Mouse (Mus musculus): ENCODE data around the gene Sart1.
"Not testable (repeated sequence)": the region's sequence is repeated elsewhere in the genome, so short reads cannot be mapped to it uniquely, and the experiment has no call there.

The Sart1 gene

DNA sequence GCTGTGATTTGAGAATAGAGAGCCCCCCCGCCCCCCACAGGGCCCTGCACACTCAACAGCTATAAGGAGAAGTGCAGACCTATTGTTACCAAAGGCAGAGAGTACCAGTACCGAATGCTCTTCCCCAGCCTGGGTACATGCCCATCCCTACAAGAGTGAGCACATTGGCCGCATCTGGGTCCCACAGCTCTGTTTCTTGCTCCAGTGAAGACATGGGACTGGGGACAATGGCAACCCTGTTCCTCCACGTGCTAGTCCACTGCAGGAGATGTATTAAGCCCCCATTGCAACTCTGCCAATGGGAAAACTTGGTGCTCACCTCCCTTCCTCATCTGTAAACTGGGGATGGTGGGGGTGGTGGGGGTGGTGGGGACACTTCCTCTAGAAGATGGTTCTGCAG lies 25.3 kb upstream of the Sart1 start:
- no peak for DNase-seq

DNA sequence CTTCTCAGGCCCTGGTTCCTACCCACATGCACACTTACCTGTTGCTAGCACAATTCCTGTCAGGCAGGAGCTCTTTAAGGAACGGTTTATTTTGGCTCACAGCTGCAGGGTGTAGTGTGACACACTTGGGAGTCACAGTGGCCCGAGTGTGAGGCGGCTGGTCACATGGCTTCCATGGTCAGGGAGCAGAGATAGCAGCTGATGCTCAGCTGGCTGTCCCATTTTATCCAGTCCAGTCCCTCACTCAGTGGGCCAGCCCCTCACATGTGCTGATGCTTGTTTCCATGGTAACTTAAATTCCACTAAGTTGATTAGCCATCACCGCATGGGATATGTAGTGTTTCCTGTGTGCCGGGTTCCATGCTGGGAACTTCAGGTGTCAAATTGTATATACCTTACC lies 23.5 kb upstream of the Sart1 start:
- DNase-seq, result no peak

DNA sequence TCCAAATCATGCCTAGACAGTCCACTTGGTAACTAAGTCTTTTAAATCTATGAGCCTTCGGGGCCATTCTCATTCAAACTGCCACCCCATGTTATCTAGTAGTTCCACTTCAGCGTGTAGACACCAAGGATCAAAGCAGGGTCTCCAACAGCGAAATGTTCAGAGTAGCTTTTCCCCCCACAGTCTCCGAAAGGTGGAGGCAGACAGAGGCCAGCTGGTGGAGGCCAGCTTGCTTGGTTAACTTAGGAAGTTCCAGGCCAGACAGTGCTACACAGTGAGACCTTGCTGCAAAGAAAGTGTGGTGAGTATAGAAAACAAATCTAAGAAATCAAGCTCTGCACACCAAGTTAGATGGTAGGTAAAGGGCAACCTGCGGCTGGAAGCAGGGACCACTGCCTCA lies 22.1 kb upstream of the Sart1 start:
- DNase-seq, result no peak

DNA sequence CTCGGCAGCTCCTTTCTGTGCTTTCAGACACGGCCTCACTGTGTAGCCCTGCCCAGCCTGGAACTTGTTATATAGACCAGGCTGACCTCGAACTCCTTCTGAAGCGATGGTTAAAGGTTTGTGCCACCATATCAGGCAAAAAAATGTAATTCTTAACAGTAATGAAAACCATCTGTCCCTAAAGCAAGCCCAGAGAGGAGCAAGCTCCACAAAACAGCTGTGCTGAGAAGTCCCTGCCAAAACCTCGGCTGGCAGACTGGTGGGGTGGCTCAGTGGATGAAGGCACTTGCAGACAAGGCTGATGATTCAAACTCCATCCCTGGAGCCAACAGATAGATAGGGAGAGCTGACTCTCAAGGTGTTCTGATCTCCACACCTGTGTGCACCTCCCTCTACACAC lies 20.6 kb upstream of the Sart1 start:
- DNase-seq, result no peak

DNA sequence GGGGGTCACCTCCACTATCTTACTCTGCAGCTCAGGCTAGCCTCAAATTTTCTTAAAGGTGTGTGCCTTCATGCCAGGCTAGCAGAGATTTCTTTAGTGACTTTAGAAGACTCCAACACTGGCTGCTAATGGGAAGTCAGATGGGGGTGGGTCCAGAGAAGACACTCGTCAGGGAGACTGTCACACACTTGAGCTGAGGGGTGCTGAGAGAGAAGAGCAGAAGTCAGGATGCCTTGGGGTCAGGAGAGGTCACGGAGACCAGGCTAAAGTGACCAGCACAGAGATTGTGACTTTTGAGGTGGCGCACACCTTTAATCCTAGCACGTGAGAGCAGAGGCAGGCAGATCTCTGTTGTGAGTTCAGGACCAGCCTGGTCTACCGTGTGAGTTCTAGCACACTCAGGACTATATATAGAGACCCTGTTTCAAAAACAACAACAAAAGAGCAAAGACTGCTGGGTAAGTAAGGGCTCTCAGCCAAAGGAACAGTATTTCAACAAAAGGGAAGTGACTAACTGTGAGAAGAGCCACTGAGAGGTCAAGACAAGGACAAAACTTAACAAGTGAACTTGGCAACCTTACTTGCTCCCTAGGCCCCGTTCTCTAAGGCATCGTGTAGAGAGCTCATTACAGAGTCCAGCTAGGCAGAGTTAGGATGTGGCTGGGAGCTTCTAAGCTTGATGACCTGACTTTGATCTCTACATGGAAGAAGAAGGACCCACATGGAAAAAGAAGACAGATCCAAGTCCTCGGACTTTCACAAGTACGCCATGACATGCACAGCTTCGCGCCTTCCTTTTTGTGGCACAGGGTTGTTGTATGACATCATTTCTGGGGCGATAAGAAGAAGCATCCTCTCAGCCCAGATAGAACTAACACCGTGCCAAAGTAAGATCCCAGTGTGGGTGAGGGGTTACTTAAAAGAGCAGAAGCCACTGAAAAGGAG lies 19.8 kb upstream of the Sart1 start:
- no peak for DNase-seq

DNA sequence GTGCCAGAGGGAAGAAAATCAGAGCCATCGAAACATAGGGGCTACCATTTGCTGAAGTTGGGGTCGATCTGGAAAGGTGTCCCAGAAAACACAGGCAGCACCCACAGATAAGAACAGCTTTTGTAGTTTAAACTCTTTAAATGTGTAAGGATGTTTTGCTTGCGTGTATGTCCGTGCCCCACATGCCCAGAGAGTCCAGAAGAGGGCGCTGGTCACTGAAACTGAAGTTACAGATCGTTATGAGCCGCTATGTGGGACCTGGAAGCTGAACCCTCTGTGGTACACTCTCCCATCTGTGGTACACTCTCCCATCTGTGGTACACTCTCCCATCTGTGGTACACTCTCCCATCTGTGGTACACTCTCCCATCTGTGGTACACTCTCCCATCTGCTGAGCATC lies 18.6 kb upstream of the Sart1 start:
- DNase-seq, result peak; percentile 82

DNA sequence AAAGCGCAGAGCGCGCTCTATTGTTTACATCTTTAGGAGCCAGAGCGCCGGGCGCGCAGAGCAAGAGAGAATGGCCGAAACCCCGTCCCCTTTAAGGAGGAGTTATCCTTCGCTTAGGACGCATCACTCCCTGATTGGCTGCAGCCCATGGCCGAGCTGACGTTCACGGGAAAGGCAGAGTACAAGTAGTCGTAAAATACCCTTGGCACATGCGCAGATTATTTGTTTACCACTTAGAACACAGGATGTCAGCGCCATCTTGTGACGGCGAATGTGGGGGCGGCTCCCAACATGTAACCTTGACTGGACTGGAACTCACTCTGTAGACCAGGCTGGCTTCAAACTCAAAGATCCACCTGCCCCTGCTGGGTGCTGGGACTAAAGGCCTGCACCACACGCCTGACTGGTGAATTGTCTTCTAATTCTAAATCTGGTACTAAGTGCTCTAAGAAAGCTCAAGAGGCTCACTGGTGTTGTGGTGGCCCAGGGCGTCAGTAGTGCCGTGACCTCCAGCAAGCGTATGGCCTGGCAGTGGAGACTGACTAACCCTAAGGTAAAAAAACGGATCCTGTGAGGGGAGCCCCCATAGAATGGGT lies 18.1 kb upstream of the Sart1 start:
- DNase-seq, result peak; percentile 81

DNA sequence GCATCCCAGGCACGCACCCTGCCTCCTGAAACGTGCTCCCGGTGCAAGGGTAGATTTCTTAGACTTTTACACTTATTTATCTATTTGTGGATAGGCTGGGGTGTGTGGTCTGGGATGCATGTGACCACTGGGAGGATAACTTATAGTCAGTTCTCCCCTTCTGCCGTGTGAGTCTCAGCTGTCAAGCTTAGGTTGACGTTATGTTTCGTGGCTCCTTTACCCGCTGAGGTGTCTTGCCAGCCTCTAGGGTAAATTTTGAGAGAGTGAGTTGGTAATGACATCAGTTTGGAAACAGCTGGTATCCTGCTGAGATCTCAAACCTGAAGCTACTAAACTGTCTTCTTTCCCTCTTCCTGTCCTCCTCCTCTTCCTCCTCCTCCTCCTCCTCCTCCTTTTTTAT lies 17.4 kb upstream of the Sart1 start:
- peak; percentile 32 for DNase-seq

DNA sequence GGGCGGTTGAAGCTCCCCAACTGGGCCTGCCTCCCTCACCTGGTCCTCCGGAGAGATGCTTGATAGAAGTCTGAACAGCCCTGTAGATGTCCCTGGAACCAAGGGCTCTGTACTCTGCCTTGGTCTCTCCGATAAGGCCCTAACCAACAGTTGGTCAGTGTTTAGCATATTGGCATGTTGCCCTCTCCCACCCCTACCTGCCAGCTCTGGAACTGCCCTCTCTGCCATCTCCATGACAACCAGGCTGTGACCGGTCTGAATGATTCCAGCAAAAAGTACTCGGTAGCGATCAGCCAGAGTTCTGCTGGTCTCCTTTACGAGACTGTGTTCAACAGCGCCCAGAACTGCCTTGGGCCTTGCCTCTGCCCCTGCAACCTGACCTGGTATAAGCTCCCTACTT lies 13.8 kb upstream of the Sart1 start, which contains the start of gene Tsga10ip:
Tsga10ip (minus strand) TSS at position 234 of the 400 bp plus-strand sequence.
- DNase-seq, result no peak

DNA sequence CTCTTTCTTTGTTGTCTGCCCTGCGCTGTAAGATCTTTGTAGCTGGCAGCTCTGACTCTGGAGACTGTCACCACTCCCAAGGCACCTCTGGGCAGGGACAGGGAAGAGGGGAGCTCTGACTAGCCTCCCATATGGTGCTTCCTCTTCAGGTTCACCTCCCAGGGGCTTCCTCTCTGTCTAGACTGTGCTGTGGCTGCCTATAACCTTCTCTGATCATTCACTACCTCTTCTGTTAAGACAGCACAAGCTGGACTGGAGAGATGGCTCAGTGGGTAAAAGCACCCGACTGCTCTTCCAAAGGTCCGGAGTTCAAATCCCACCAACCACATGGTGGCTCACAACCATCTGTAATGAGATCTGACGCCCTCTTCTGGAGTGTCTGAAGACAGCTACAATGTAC lies 12.6 kb upstream of the Sart1 start:
- not testable (repeated sequence) for DNase-seq

DNA sequence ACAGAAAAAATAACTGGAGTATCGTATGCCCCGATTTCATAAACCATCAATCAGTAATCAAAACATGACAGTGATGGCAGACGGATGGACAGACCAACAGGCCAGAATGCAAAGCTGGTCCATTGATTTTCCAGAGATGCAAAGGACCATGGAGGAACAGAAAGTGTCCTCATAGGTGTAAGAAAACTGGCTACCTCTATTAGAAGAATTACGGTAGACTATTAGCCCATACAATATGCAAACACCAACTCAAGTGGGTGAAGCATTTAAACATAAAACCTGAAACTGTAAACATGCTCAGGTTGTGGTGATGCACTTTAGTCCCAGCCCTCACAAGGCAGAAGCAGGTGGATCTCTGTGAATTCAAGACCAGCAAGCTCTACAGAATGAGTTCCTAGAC lies 6.9 kb upstream of the Sart1 start:
- DNase-seq, result no peak

DNA sequence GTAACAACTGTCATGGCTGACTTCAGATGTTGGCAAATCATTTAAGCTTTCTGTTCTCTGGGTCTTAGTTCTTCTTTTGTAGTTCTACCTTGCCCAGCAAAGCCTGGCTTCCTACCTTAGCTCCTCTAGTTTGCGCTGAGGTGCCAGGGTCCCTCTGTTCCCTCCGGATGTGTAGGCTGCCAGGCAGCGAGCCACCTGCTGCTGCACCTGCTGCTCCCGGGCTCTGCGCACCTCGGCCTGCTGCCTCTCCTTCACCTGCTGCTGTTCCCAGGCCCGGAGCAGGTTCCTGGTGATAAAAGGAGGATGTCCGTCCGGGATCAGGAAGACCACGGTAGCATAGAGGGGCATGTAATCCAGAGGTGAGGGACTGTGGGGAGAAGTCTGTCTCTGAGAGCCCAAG lies 5.7 kb upstream of the Sart1 start:
- DNase-seq, result no peak

DNA sequence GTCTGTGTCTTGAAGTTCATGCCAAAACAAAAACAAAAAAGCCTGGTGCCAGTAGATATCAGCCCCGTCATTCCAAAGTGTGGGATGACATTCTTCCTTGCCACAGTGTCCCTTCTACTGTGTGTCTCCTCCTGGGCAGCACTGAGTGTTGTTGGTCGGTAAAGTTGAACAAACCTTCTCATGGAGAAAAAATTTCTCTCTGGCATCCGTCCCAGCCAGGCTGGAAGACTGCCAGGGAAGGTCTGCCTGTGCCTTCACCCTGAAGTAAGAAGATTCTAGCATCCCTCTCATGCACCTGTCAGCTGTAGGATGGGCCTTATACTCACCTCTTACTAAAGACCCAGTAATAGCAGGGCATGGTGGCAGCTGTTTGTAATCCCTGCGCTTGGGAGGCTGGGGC lies 4.4 kb upstream of the Sart1 start:
- DNase-seq, result peak; percentile 56

DNA sequence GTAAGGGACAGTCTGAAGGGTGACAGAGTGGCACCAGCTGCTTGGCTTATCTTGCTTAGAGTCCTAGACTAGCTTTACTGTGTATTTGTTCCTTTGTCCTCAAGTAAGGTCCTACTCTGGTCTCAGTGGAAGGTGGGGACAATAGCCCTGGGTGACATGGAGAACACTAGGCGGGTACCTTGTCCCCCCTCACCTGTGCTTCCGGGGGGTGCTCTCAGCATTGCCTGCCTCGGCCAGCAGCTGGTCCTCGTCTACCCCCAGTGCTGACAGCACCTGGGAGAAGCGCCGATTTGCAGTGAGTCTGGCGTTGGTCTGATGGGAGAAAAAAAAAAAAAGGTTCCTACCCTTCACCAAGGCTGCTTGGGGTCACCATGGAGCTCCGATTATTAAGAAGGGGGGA lies 1.9 kb upstream of the Sart1 start:
- DNase-seq, result no peak

DNA sequence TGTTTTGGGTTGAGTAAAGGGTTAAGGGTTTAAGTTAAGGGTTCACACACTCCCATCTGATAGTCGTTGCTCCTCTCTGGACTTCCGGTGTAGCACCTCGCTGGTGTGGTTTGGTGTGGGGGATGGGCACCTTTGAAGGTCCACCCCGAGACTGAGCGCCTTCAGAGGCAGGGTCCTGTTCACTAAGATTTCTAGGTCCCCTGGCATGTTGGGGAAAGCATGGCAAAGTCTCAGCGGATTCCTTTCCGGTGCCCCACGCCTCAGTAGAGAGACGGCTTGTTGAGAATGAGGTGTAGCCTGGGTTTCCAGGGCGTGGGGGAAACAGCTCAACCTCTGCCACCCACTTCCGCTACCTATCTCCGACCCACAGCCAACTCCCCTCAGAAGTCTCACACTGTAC lies 1.1 kb upstream of the Sart1 start:
- no peak for DNase-seq

DNA sequence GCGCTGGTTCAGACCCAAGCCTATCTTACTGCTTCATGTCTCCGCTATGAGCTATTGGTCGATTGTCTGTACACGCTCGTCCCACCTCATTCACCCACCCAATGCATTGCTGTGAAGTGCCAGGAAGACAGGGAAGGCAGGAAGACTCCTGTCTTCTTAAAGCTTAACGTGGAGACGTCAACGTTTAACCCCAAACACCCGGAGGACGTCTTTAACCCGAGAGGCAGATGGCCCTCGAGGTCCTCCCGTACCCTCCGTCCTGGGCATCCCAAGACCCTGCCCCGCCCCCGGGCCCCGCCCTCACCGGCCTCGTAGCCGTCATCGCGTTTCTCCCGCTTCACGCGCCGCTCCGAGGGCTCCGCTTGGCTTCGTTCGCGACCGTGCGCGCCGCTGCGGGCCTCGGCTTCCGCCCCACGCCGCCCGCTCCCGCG lies 477 bp downstream of the Sart1 start:
- no peak for DNase-seq

DNA sequence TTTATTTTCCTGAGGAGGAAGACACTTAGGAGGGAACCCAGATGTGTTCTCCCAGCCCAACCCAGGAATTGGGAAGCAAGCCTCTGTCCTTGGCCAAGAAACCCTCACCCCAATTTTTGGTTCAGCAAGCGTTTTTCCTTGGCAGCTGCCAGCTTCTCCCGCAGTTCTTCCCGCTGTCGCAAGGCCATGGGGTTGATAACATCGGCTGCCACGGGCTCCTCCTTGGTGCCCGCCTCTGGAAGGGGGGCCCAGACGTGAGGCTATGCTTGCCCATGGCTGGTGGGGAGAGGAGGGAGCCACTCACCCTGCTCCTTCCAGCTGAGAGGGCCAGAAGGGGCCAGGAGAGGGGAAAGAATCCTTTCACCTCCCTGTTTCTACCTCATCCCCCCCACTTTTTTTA lies 3.8 kb downstream of the Sart1 start:
- no peak for DNase-seq

DNA sequence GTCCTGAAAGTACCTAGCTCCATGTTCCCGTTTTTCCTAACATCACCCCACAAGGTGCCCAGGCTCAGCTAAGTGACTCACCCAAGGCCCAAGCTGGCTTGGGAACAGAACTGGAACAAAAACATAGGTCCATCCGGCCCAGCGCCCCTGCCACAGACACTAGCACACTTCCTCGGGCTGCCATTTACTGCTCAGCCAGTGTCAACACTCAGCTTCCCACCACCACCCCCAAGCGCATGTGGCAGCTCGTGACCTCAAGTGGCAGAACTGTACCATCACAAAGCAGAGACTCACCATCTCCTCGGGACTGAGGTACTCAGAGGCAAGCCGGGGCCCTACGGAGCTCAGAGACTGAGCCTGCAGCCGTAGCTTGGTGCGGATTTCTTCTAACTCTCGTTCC lies 5.2 kb downstream of the Sart1 start:
- no peak for DNase-seq

DNA sequence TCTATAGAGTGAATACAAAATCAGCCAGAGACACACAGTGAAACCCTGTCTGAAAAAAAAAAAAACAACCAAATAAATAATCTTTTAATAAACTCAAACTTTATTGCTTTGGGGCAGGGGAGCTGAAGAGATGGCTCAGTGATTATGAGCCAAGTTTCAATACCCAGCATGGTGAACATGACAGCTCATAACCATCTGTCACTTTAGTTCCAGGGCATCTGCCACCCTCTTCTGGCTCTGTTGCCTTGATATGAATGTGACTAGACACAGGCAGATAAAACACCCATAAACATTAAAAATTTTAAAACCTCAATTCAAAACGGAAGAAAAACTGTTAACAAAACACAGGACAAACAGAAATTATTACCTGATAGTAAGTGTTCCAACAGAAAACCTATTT lies 11.1 kb downstream of the Sart1 start:
- no peak for DNase-seq

DNA sequence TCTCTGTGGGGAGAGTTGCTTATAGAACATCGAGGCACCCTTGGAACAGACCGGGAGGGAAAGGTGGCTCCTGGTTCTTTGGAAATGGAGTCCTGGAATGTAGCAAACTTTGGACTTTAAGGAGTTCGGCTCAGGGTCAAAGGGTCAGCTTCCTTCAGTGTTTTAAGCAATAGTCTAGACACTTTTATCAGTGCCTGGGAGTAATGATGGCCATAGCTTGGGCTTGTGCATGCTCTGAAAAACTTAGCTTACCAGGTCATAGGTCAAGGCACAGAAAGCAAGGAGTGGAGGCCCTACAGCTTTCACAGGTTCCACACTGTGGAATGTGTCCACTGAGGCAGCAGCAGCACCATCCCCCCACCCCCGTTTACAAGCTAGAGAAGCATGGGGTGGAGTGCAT lies 13.8 kb downstream of the Sart1 start:
- no peak for DNase-seq

DNA sequence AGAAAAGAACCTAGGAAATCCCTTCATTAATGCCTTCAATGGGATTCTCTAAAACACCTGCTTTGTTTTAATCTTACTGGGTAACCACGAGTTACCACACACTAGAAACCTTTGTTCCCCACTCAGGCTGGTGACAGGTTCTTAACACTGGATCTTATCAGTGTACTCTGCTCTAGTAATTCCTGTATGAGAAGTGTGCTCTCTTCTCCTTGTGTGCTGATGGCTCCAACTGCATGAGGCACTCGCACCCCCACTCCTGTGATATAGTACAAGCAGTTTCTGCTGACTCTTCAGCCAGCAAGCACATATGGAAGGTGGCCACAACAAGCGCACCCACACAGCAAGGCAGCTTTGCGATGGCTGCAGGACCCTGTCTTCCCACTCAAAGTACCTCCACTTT lies 14.3 kb downstream of the Sart1 start:
- no peak for DNase-seq

DNA sequence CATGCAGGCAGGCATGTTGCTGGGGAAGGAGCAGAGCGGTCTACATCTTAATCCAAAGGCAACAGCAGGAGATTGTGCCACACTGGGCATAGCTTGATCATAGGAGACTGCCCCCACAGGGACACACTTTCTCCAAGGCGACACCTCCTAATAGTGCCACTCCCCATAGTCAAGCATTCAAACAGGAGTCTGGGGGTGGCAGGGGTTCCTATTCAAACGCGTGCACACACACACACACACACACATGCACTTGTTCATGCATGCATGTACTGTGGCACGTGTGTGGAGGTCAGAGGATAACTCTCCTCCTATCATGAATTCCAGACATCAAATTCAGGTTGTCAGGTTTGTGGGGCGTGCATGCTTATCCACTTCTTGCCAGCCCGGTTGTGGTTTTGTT lies 15.8 kb downstream of the Sart1 start:
- DNase-seq, result no peak

DNA sequence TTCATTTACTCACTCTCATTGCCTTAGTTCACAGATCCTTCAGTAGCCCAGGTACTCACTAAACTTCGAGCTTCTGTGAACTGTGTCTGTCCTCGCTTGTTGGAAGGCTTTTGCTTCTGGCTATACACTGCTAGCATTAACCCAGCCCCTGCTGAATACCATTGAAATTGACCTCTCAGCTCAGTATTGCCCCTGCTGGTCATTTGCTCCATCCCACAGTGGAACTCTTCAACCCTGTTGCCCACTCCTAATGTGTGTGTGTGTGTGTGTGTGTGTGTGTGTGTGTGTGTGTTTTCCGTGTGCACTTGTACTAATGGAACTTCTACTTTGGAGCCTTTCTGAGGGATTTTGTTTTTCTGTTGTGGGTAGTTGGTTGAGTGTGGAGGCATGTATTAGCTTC lies 17.6 kb downstream of the Sart1 start:
- DNase-seq, result peak; percentile 43

DNA sequence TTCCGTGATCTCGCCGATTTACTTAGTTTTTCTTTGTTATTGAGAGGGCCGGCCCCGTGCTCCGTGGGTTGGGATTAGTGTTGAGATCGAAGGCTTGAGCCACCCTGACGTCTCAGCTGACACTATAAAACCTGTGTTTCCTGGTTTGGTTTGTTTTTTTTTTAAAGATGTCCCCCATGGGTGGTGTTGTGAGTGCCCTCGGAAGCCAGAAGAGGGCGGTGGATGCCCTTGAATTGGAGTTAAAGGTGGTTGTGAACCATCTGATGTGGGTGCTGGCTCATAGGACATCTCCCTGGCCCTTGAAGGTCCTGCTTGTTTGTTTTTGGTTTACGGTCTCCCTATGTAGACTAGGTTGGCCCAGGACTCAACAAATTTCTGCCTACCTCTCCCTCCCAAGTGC lies 21.0 kb downstream of the Sart1 start:
- DNase-seq, result no peak

DNA sequence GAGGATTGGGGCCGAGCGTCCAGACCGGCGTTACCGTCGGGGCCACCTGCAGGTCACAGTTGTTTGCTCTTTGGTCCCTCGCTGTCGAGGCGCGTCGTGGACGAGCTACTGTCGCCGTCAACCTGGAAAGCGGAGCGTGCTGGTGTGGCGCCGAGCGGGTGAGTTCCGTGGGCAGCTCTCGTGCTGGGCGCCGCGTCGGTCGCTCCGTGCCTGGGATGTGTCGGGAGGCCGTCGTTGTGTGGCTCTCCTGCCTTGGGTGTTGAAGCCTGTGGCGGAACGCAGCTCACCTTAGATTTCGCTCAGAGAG lies 21.5 kb downstream of the Sart1 start, which contains the start of gene Banf1:
Banf1 (minus strand) TSS at position 116 of the 307 bp plus-strand sequence.
- no peak for DNase-seq

Measured in retina, postnatal 1 day (tissue).